Mouse (Mus musculus) limb, embryonic 14.5 days (tissue): Measurements from ENCODE around the gene Pla2g5. TPM values are rescaled to one million over a fixed set of nuclear protein-coding genes. Genes with fewer than 3 reads are reported as not detected.

Source experiments
- ATAC-seq: fragments of 200-750 bp; cut with Nextera tagmentation; 2 replicates; pipeline ENCODE4 v1.8.0; 2017; ENCODE audit warnings: low read depth, moderate number of reproducible peaks, moderate TSS enrichment; ENCODE audit not compliant: low FRiP score
- DNase-seq: peaks from one replicate; pipeline ENCODE4 v3.0.0-alpha.2; 2015; ENCODE audit warnings: low spot score
- H3K27ac ChIP-seq: fragments of 300-500 bp; sonication (generic); replicated peaks from 2 replicates; pipeline ENCODE4 v1.5.1; 2014; ENCODE audit warnings: low read depth, mild to moderate bottlenecking, low read length, moderate library complexity, mixed read lengths
- H3K27me3 ChIP-seq: fragments of 300-500 bp; sonication (generic); 2 replicates; pipeline ENCODE4 v1.6.1; 2014; ENCODE audit warnings: low read length, mixed read lengths; ENCODE audit not compliant: control insufficient read depth, insufficient read depth
- H3K36me3 ChIP-seq: fragments of 300-500 bp; sonication (generic); 2 replicates; pipeline ENCODE4 v1.6.1; 2014; ENCODE audit warnings: mild to moderate bottlenecking, low read length, moderate library complexity, mixed read lengths; ENCODE audit not compliant: control insufficient read depth, insufficient read depth
- H3K4me1 ChIP-seq: fragments of 300-500 bp; sonication (generic); 2 replicates; pipeline ENCODE4 v1.6.1; 2014; ENCODE audit warnings: antibody characterized with exemption, low read length, mixed read lengths; ENCODE audit not compliant: control insufficient read depth, insufficient read depth
- H3K4me2 ChIP-seq: fragments of 300-500 bp; sonication (generic); replicated peaks from 2 replicates; pipeline ENCODE4 v1.6.1; 2014; ENCODE audit warnings: low read depth, mild to moderate bottlenecking, low read length, moderate library complexity; ENCODE audit not compliant: severe bottlenecking
- H3K4me3 ChIP-seq: fragments of 300-500 bp; sonication (generic); replicated peaks from 2 replicates; pipeline ENCODE4 v1.5.1; 2014; ENCODE audit warnings: low read length
- H3K9ac ChIP-seq: fragments of 300-500 bp; sonication (generic); 2 replicates; pipeline ENCODE4 v1.6.1; 2014; ENCODE audit warnings: mild to moderate bottlenecking, low read depth, low read length, moderate library complexity; ENCODE audit not compliant: severe bottlenecking
- H3K9me3 ChIP-seq: fragments of 300-500 bp; sonication (generic); 2 replicates; pipeline ENCODE4 v1.6.1; 2016; ENCODE audit warnings: low read length; ENCODE audit not compliant: control insufficient read depth
- POLR2A ChIP-seq: fragments of 200-500 bp; IDR thresholded peaks from 2 replicates; pipeline ENCODE4 v1.8.0; 2012; ENCODE audit warnings: inconsistent platforms, mild to moderate bottlenecking, moderate library complexity, borderline replicate concordance; ENCODE audit not compliant: insufficient read depth, insufficient read length; ENCODE audit errors: extremely low read depth
- WGBS: fragments of 180-500 bp; shearing (Covaris S2); extraction: QIAGEN DNeasy Blood & Tissue Kit; methylation state at CpG from one replicate; pipeline ENCODE4 v1.1.7; 2014; 5-methylcytosine and 5-hydroxymethylcytosine counted together
- polyA plus RNA-seq, 2 experiments: library from polyadenylated mRNA; depleted of rRNA in 1 of 2; stranded (reverse) in 1 of 2; unstranded in 1 of 2; fragments of >200 nt; fragmentation: Nextera tagmentation in 1 of 2; extraction: Ambion mirVana in 1 of 2; gene quantifications; 2 replicates each; pipeline versions ENCODE4 v1.2.1 to v1.2.3; 2012 to 2014

Gene Pla2g5
- polyA plus RNA-seq, 2 experiments: 0.62 to 1.3 TPM

DNA sequence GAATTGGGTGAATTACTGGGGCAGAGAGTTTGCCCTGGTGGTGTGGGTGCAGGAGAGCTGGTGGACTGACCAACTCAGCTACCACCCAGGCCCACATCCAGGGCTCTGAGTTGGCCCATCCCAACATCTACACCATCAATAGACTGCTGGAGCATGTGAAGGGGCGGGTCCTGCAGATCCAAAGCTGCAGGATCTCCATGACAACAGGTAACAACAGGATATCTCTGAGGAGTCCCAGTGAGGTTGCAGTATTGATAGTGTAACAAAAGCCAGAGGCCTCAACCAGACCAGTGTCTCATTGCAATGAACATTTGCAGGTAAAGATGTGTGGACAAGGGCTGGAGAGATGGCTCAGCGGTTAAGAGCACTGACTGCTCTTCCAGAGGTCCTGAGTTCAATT, 42.2 kb downstream of the Pla2g5 start:
- no peak for DNase-seq
- TF ChIP-seq POLR2A: no peak
- WGBS: 84% methylated on average over 2 of the region's 2 CpGs
- peaks cover 9% of the 10 kb centered on the region; the same call in 1 of the 2 replicates for H3K4me1 ChIP-seq
- H3K36me3 ChIP-seq: no peaks in the 10 kb centered on the region
- no peaks in the 10 kb centered on the region for H3K27me3 ChIP-seq
- no peak overlapping the region for H3K27ac ChIP-seq
- no peak overlapping the region for H3K4me3 ChIP-seq
- H3K9ac ChIP-seq: no peak overlapping the region
- no peaks in the 10 kb centered on the region for H3K9me3 ChIP-seq
- no peak overlapping the region for H3K4me2 ChIP-seq
- ATAC-seq: no peak

DNA sequence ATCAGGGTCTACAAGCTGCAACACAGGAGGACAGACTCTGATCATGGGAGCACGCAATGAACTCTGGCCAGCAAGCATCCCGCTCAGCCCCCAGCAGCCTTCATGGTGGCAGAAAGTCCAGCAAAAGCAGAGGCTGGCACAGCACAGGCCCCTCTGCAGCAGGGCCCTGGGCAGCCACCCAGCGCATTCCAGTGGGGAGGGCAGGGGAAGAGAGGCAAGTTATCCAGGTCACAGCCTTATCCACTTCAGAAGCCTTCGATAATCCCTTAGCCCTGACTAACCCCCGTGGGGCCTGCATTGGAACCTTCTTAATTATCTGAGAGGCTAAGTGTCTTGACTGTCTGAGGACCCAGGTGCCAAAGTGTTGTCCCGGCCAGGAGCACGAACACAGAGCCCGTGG, 44.2 kb downstream of the Pla2g5 start:
- no peak for DNase-seq
- Histone ChIP-seq H3K9me3 (no peaks in the 10 kb centered on the region), H3K27me3 (no peaks in the 10 kb centered on the region), H3K36me3 (no peaks in the 10 kb centered on the region), H3K4me1 (peaks cover 9% of the 10 kb centered on the region; the same call in 1 of the 2 replicates), H3K4me2 (no peak overlapping the region), H3K9ac (0 out of 2 replicates have a peak overlapping the region, but pooled peaks have one; percentile 21), H3K27ac (no peak overlapping the region), H3K4me3 (no peak overlapping the region)
- 42% methylated on average over 8 of the region's 8 CpGs for WGBS
- ATAC-seq: no peak
- TF ChIP-seq POLR2A: no peak

DNA sequence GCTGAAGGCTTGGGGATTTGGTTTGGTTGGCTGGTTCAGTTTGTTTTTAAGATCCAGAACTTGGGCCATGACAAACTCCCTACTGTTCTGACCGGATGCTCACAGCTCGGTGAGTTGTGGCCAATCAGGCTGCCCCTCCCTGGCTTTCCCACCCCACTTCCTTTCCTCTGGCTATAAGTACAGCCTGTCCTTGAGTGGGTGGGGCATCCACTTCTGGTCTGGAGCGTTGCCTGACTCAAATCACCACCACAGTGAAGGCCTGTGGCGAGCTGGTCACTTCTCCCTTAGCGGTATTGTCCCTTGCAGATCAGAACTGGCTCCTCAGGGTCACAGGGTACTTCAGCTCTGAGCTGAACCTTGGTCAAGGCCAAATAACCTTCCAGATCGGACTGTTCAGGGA, 45.5 kb downstream of the Pla2g5 start:
- Histone ChIP-seq H3K9ac (no peak overlapping the region), H3K4me3 (no peak overlapping the region), H3K9me3 (no peaks in the 10 kb centered on the region), H3K36me3 (no peaks in the 10 kb centered on the region), H3K4me2 (no peak overlapping the region), H3K27me3 (no peaks in the 10 kb centered on the region), H3K4me1 (peaks cover 9% of the 10 kb centered on the region; the same call in 1 of the 2 replicates), H3K27ac (no peak overlapping the region)
- no peak for DNase-seq
- ATAC-seq: no peak
- WGBS: 71% methylated on average over 6 of the region's 6 CpGs
- TF ChIP-seq POLR2A: no peak

DNA sequence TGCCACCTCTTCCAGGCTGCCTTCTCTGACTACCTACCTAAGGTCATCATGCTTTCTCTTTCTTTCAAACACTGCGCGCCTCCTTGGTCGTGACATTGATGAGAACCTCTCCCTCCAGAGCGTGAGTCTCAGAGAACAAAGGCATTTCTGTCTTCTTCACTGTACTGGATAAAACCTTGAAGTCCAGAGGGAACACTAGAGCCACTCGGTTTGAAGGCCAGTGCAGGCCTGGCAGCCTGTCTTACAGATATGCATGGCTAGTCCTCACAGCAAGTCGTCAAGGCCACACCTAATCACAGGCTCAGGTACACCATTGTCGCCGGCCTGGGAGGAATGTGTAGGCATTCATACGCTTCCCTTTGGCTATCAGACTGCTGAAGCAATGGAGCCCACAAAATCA, 47.1 kb downstream of the Pla2g5 start:
- Histone ChIP-seq H3K4me3 (no peak overlapping the region), H3K4me2 (no peak overlapping the region), H3K27me3 (no peaks in the 10 kb centered on the region), H3K4me1 (peaks cover 9% of the 10 kb centered on the region; the same call in 1 of the 2 replicates), H3K36me3 (no peaks in the 10 kb centered on the region), H3K9me3 (no peaks in the 10 kb centered on the region), H3K9ac (no peak overlapping the region), H3K27ac (no peak overlapping the region)
- WGBS: 82% methylated on average over 9 of the region's 9 CpGs
- ATAC-seq (no peak), DNase-seq (no peak)
- TF ChIP-seq POLR2A: no peak

DNA sequence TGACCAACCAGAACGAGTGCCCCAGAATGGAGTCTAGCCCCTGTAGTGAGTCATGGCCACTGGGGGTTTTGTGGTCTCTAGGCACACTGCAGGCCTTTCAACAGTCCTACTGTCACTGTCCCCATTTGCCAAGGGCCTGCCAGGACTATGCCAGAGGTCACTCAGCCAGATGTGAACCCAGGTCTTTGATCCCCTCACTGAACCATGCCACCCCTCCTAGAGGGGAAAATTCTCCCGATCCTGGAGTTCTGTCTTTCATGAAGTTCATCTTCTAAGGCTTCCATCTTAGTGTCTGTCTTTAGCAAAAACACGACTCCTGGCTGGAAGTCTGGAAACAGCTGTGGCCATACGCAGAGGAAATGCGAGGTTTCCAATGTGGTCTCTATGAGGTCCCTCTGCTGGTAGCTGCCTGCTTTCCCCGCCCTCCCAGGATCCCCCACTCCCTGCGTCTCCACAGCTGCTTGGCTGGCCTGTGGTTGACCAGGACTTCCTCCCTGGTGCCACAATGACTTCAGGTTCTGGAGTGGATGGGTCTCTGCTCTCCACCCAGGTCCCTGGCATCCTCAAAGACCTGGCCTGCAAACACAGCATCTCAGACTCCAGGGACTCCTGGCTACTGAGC, 56.3 kb downstream of the Pla2g5 start:
- no peak for ATAC-seq
- 43% methylated on average over 7 of the region's 7 CpGs for WGBS

More for the DNA sequence above, 56.3 kb downstream of the Pla2g5 start:
- Histone ChIP-seq H3K27ac (no peak overlapping the region), H3K4me2 (no peak overlapping the region), H3K27me3 (no peaks in the 10 kb centered on the region), H3K9ac (no peak overlapping the region), H3K9me3 (no peaks in the 10 kb centered on the region), H3K36me3 (no peaks in the 10 kb centered on the region), H3K4me1 (no peaks in the 10 kb centered on the region), H3K4me3 (no peak overlapping the region)
- no peak for TF ChIP-seq POLR2A
- no peak for DNase-seq
